Mouse (Mus musculus): ENCODE measurements around the gene Tgfb3. TPM values are rescaled to one million over a fixed set of nuclear protein-coding genes. Genes with fewer than 3 reads are reported as not detected.
A peak's percentile ranks its signal among the peaks of the same experiment; 100 is the strongest.

Gene Tgfb3
- 27.0 and 28.2 TPM in 2 replicates for polyA plus RNA-seq (2015; fragmentation: Nextera tagmentation; extraction: Ambion mirVana)

- Histone ChIP-seq H3K27me3 (ENCODE audit: insufficient read depth, low read length) (0 out of 2 replicates have a peak, but pooled peaks cover 4% of the 10 kb centered on the region), H3K27ac (ENCODE audit: low read length) (peak within 1 kb of the TSS; percentile 96), H3K36me3 (ENCODE audit: insufficient read depth, low read length) (no peaks in the 10 kb centered on the region), H3K4me3 (ENCODE audit: low read length) (peak within 1 kb of the TSS; percentile 61), H3K9ac (replicated peaks; ENCODE audit: low read length) (peak within 1 kb of the TSS; percentile 81), H3K4me2 (replicated peaks; ENCODE audit: low read depth, low read length) (peak within 1 kb of the TSS; percentile 88), H3K4me1 (ENCODE audit: insufficient read depth, low read length) (peaks cover 32% of the 10 kb centered on the region), H3K9me3 (ENCODE audit: low read length) (no peaks in the 10 kb centered on the region)
- ATAC-seq (ENCODE audit: low FRiP score, low TSS enrichment): peak; percentile 79
- 1% methylated on average over 25 of the region's 25 CpGs for WGBS
These were observed at the start of gene Tgfb3 for GRCm38 (mm10) chr12:86078553-86079201. Gene Tgfb3 (minus strand): TSS chr12:86079041.

GRCm38 (mm10) chr12:86128122-86128521 lies 49.3 kb upstream of the Tgfb3 start:
- Histone ChIP-seq H3K4me1 (ENCODE audit: insufficient read depth, low read length) (peaks cover 3% of the 10 kb centered on the region; the same call in 1 of the 2 replicates), H3K9ac (replicated peaks; ENCODE audit: low read length) (no peak overlapping the region), H3K27me3 (ENCODE audit: insufficient read depth, low read length) (no peaks in the 10 kb centered on the region), H3K9me3 (ENCODE audit: low read length) (no peaks in the 10 kb centered on the region), H3K4me2 (replicated peaks; ENCODE audit: low read depth, low read length) (no peak overlapping the region), H3K4me3 (ENCODE audit: low read length) (no peak overlapping the region), H3K36me3 (ENCODE audit: insufficient read depth, low read length) (no peaks in the 10 kb centered on the region), H3K27ac (ENCODE audit: low read length) (no peak overlapping the region)
- WGBS: 31% methylated on average over 6 of the region's 6 CpGs
- ATAC-seq (ENCODE audit: low FRiP score, low TSS enrichment): no peak

GRCm38 (mm10) chr12:86124016-86124415 lies 45.2 kb upstream of the Tgfb3 start:
- no peak for ATAC-seq (ENCODE audit: low FRiP score, low TSS enrichment)
- H3K27me3 ChIP-seq (ENCODE audit: insufficient read depth, low read length): no peaks in the 10 kb centered on the region
- WGBS: 74% methylated on average over 6 of the region's 6 CpGs
- H3K36me3 ChIP-seq (ENCODE audit: insufficient read depth, low read length): no peaks in the 10 kb centered on the region
- no peak overlapping the region for H3K9ac ChIP-seq (replicated peaks; ENCODE audit: low read length)
- H3K4me2 ChIP-seq (replicated peaks; ENCODE audit: low read depth, low read length): no peak overlapping the region
- no peaks in the 10 kb centered on the region for H3K4me1 ChIP-seq (ENCODE audit: insufficient read depth, low read length)
- no peak overlapping the region for H3K27ac ChIP-seq (ENCODE audit: low read length)
- no peak overlapping the region for H3K4me3 ChIP-seq (ENCODE audit: low read length)
- no peaks in the 10 kb centered on the region for H3K9me3 ChIP-seq (ENCODE audit: low read length)

GRCm38 (mm10) chr12:86116295-86116835 lies 37.5 kb upstream of the Tgfb3 start:
- H3K27me3 ChIP-seq (ENCODE audit: insufficient read depth, low read length): no peaks in the 10 kb centered on the region
- no peaks in the 10 kb centered on the region for H3K9me3 ChIP-seq (ENCODE audit: low read length)
- no peak for ATAC-seq (ENCODE audit: low FRiP score, low TSS enrichment)
- no peaks in the 10 kb centered on the region for H3K36me3 ChIP-seq (ENCODE audit: insufficient read depth, low read length)
- no peak overlapping the region for H3K4me3 ChIP-seq (ENCODE audit: low read length)
- no peak overlapping the region for H3K27ac ChIP-seq (ENCODE audit: low read length)
- H3K9ac ChIP-seq (replicated peaks; ENCODE audit: low read length): no peak overlapping the region
- 85% methylated on average over 15 of the region's 15 CpGs for WGBS
- no peak overlapping the region for H3K4me2 ChIP-seq (replicated peaks; ENCODE audit: low read depth, low read length)
- no peaks in the 10 kb centered on the region for H3K4me1 ChIP-seq (ENCODE audit: insufficient read depth, low read length)

- no peak for ATAC-seq (ENCODE audit: low FRiP score, low TSS enrichment)
- no peak overlapping the region for H3K4me3 ChIP-seq (ENCODE audit: low read length)
- H3K36me3 ChIP-seq (ENCODE audit: insufficient read depth, low read length): 0 out of 2 replicates have a peak, but pooled peaks cover 2% of the 10 kb centered on the region
- peaks cover 4% of the 10 kb centered on the region; the same call in 1 of the 2 replicates for H3K4me1 ChIP-seq (ENCODE audit: insufficient read depth, low read length)
- H3K27me3 ChIP-seq (ENCODE audit: insufficient read depth, low read length): no peaks in the 10 kb centered on the region
- no peak overlapping the region for H3K9ac ChIP-seq (replicated peaks; ENCODE audit: low read length)
- H3K9me3 ChIP-seq (ENCODE audit: low read length): no peaks in the 10 kb centered on the region
- 94% methylated on average over 2 of the region's 2 CpGs for WGBS
- H3K4me2 ChIP-seq (replicated peaks; ENCODE audit: low read depth, low read length): no peak overlapping the region
- H3K27ac ChIP-seq (ENCODE audit: low read length): no peak overlapping the region
These were observed 31.8 kb upstream of the Tgfb3 start for GRCm38 (mm10) chr12:86110637-86111036.

GRCm38 (mm10) chr12:86109531-86109930 lies 30.7 kb upstream of the Tgfb3 start:
- Histone ChIP-seq H3K9ac (replicated peaks; ENCODE audit: low read length) (no peak overlapping the region), H3K27ac (ENCODE audit: low read length) (no peak overlapping the region), H3K4me1 (ENCODE audit: insufficient read depth, low read length) (peaks cover 10% of the 10 kb centered on the region), H3K4me3 (ENCODE audit: low read length) (no peak overlapping the region), H3K4me2 (replicated peaks; ENCODE audit: low read depth, low read length) (no peak overlapping the region), H3K36me3 (ENCODE audit: insufficient read depth, low read length) (0 out of 2 replicates have a peak, but pooled peaks cover 2% of the 10 kb centered on the region), H3K9me3 (ENCODE audit: low read length) (no peaks in the 10 kb centered on the region), H3K27me3 (ENCODE audit: insufficient read depth, low read length) (no peaks in the 10 kb centered on the region)
- no peak for ATAC-seq (ENCODE audit: low FRiP score, low TSS enrichment)
- WGBS: 60% methylated on average over 4 of the region's 4 CpGs

- Histone ChIP-seq H3K9me3 (ENCODE audit: low read length) (no peaks in the 10 kb centered on the region), H3K36me3 (ENCODE audit: insufficient read depth, low read length) (0 out of 2 replicates have a peak, but pooled peaks cover 2% of the 10 kb centered on the region), H3K4me3 (ENCODE audit: low read length) (no peak overlapping the region), H3K27ac (ENCODE audit: low read length) (no peak overlapping the region), H3K4me2 (replicated peaks; ENCODE audit: low read depth, low read length) (no peak overlapping the region), H3K27me3 (ENCODE audit: insufficient read depth, low read length) (no peaks in the 10 kb centered on the region), H3K9ac (replicated peaks; ENCODE audit: low read length) (no peak overlapping the region), H3K4me1 (ENCODE audit: insufficient read depth, low read length) (peaks cover 20% of the 10 kb centered on the region)
- 78% methylated on average over 7 of the region's 7 CpGs for WGBS
- ATAC-seq (ENCODE audit: low FRiP score, low TSS enrichment): no peak
These were observed 28.8 kb upstream of the Tgfb3 start for GRCm38 (mm10) chr12:86107645-86108044.

- no peak for ATAC-seq (ENCODE audit: low FRiP score, low TSS enrichment)
- no peaks in the 10 kb centered on the region for H3K27me3 ChIP-seq (ENCODE audit: insufficient read depth, low read length)
- 0 out of 2 replicates have a peak, but pooled peaks cover 2% of the 10 kb centered on the region for H3K36me3 ChIP-seq (ENCODE audit: insufficient read depth, low read length)
- no peak overlapping the region for H3K4me3 ChIP-seq (ENCODE audit: low read length)
- WGBS: 84% methylated on average over 9 of the region's 9 CpGs
- no peaks in the 10 kb centered on the region for H3K9me3 ChIP-seq (ENCODE audit: low read length)
- no peak overlapping the region for H3K4me2 ChIP-seq (replicated peaks; ENCODE audit: low read depth, low read length)
- H3K9ac ChIP-seq (replicated peaks; ENCODE audit: low read length): no peak overlapping the region
- H3K4me1 ChIP-seq (ENCODE audit: insufficient read depth, low read length): peaks cover 20% of the 10 kb centered on the region
- no peak overlapping the region for H3K27ac ChIP-seq (ENCODE audit: low read length)
These were observed 27.2 kb upstream of the Tgfb3 start for GRCm38 (mm10) chr12:86106086-86106485.

GRCm38 (mm10) chr12:86105546-86105945 lies 26.7 kb upstream of the Tgfb3 start:
- WGBS: 48% methylated on average over 7 of the region's 10 CpGs
- Histone ChIP-seq H3K27ac (ENCODE audit: low read length) (no peak overlapping the region), H3K36me3 (ENCODE audit: insufficient read depth, low read length) (0 out of 2 replicates have a peak, but pooled peaks cover 2% of the 10 kb centered on the region), H3K4me2 (replicated peaks; ENCODE audit: low read depth, low read length) (no peak overlapping the region), H3K9me3 (ENCODE audit: low read length) (no peaks in the 10 kb centered on the region), H3K27me3 (ENCODE audit: insufficient read depth, low read length) (no peaks in the 10 kb centered on the region), H3K4me3 (ENCODE audit: low read length) (no peak overlapping the region), H3K9ac (replicated peaks; ENCODE audit: low read length) (no peak overlapping the region), H3K4me1 (ENCODE audit: insufficient read depth, low read length) (peaks cover 20% of the 10 kb centered on the region)
- ATAC-seq (ENCODE audit: low FRiP score, low TSS enrichment): no peak

- no peak overlapping the region for H3K4me2 ChIP-seq (replicated peaks; ENCODE audit: low read depth, low read length)
- no peak overlapping the region for H3K9ac ChIP-seq (replicated peaks; ENCODE audit: low read length)
- peak; percentile 39; the same call in 1 of the 2 replicates for ATAC-seq (ENCODE audit: low FRiP score, low TSS enrichment)
- WGBS: 67% methylated on average over 11 of the region's 11 CpGs
- H3K27ac ChIP-seq (ENCODE audit: low read length): no peak overlapping the region; the same call in 1 of the 2 replicates
- no peaks in the 10 kb centered on the region for H3K27me3 ChIP-seq (ENCODE audit: insufficient read depth, low read length)
- no peaks in the 10 kb centered on the region for H3K9me3 ChIP-seq (ENCODE audit: low read length)
- H3K4me3 ChIP-seq (ENCODE audit: low read length): no peak overlapping the region
- 0 out of 2 replicates have a peak, but pooled peaks cover 2% of the 10 kb centered on the region for H3K36me3 ChIP-seq (ENCODE audit: insufficient read depth, low read length)
- peaks cover 20% of the 10 kb centered on the region for H3K4me1 ChIP-seq (ENCODE audit: insufficient read depth, low read length)
These were observed 25.5 kb upstream of the Tgfb3 start for GRCm38 (mm10) chr12:86104297-86104696.

Measured in kidney, embryonic 16.5 days (tissue).